Mouse (Mus musculus): Measurements from ENCODE around the gene Cdkn2b. TPM values are rescaled to one million over a fixed set of nuclear protein-coding genes. Genes with fewer than 3 reads are reported as not detected.

Gene Cdkn2b
- total RNA-seq, 2 experiments from 2014 or later = 0.91 to 1.6 TPM

- DNase-seq (ENCODE audit: extremely low spot score in 1 of 2, low spot score in 2 of 2) = no peak
- no peak overlapping the region for H3K4me3 ChIP-seq
- intact Hi-C loops (cut with DNase I) = no loop called here
- no peak overlapping the region for H3K27ac ChIP-seq
- TF ChIP-seq CTCF (IDR thresholded peaks at IDR 0.05) = no peak
These were observed 4.0 kb downstream of the Cdkn2b start for GRCm38 (mm10) chr4:89306798-89307365.

- intact Hi-C loops (cut with DNase I) = no loop called here
- Histone ChIP-seq H3K4me3 (no peak overlapping the region), H3K27ac (no peak overlapping the region)
- DNase-seq (ENCODE audit: extremely low spot score in 1 of 2, low spot score in 2 of 2) = no peak
- no peak for TF ChIP-seq CTCF (IDR thresholded peaks at IDR 0.05)
These were observed 5.1 kb downstream of the Cdkn2b start for GRCm38 (mm10) chr4:89305691-89306090.

GRCm38 (mm10) chr4:89303281-89303995 is 7.4 kb downstream of the Cdkn2b start:
- no peak for TF ChIP-seq CTCF (IDR thresholded peaks at IDR 0.05)
- intact Hi-C loops (cut with DNase I) = no loop called here
- H3K4me3 ChIP-seq = no peak overlapping the region
- no peak overlapping the region for H3K27ac ChIP-seq
- no peak for DNase-seq (ENCODE audit: extremely low spot score in 1 of 2, low spot score in 2 of 2)

GRCm38 (mm10) chr4:89302129-89302528 is 8.7 kb downstream of the Cdkn2b start:
- TF ChIP-seq CTCF (IDR thresholded peaks at IDR 0.05) = no peak
- intact Hi-C loops (cut with DNase I) = no loop called here

DNA sequence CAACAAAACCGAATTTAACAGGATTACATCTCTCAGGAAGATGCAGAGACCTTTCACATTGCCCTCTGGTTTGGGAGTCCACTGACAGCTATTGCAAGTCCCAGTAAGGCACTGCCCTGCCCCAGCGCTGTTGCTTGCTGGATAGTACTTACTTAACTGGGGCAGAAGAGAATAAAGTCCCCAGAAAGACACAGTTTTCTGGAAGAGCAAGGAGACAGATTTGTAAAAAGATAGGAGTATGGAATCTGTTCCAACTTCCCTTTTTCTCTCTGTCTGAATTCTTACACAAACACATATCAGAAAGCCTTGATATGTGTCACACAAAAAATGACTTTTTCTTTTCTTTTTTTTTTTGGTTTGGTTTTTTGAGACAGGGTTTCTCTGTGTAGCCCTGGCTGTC is 11.1 kb downstream of the Cdkn2b start:
- intact Hi-C loops (cut with DNase I) = no loop called here

More at GRCm38 (mm10) chr4:89302129-89302528, 8.7 kb downstream of the Cdkn2b start:
- Histone ChIP-seq H3K4me3 (no peak overlapping the region), H3K27ac (no peak overlapping the region)
- no peak for DNase-seq (ENCODE audit: extremely low spot score in 1 of 2, low spot score in 2 of 2)

GRCm38 (mm10) chr4:89295441-89296220 is 15.2 kb downstream of the Cdkn2b start:
- intact Hi-C loops (cut with DNase I) = loop anchor here (2.0 kb wide), 1 partner anchor 15 kb away; no protein-coding TSS in a partner anchor
- no peak overlapping the region for H3K27ac ChIP-seq
- TF ChIP-seq CTCF (IDR thresholded peaks at IDR 0.05) = no peak
- H3K4me3 ChIP-seq = peak overlapping the region; percentile 69
- DNase-seq (ENCODE audit: extremely low spot score in 1 of 2, low spot score in 2 of 2) = no peak

More for the DNA sequence above, 11.1 kb downstream of the Cdkn2b start:
- no peak for DNase-seq (ENCODE audit: extremely low spot score in 1 of 2, low spot score in 2 of 2)
- H3K4me3 ChIP-seq = no peak overlapping the region
- TF ChIP-seq CTCF (IDR thresholded peaks at IDR 0.05) = no peak
- H3K27ac ChIP-seq = no peak overlapping the region

GRCm38 (mm10) chr4:89294486-89295440 is 16.1 kb downstream of the Cdkn2b start, which contains the start of gene Cdkn2a:
Gene Cdkn2a (minus strand): TSS chr4:89294653.
- DNase-seq (ENCODE audit: extremely low spot score in 1 of 2, low spot score in 2 of 2) = peak; percentile 31 to 40
- intact Hi-C loops (cut with DNase I) = loop anchor here (2.0 to 5.0 kb wide), 2 partner anchors 14 to 228 kb away; no protein-coding TSS in a partner anchor
- Histone ChIP-seq H3K4me3 (peak within 1 kb of the TSS; percentile 69), H3K27ac (no peak within 1 kb of the TSS)
- TF ChIP-seq CTCF (IDR thresholded peaks at IDR 0.05) = peak; percentile 47

GRCm38 (mm10) chr4:89294091-89294485 is 16.8 kb downstream of the Cdkn2b start:
- TF ChIP-seq CTCF (IDR thresholded peaks at IDR 0.05) = no peak
- no peak overlapping the region for H3K27ac ChIP-seq
- no peak for DNase-seq (ENCODE audit: extremely low spot score in 1 of 2, low spot score in 2 of 2)
- peak overlapping the region; percentile 69 for H3K4me3 ChIP-seq
- intact Hi-C loops (cut with DNase I) = loop anchor here (2.0 to 5.0 kb wide), 2 partner anchors 13 to 228 kb away; no protein-coding TSS in a partner anchor

- intact Hi-C loops (cut with DNase I) = loop anchor here (5.0 kb wide), 1 partner anchor 229 kb away; no protein-coding TSS in a partner anchor
These were observed 17.3 kb downstream of the Cdkn2b start for GRCm38 (mm10) chr4:89293516-89293915.

GRCm38 (mm10) chr4:89289028-89289427 is 21.8 kb downstream of the Cdkn2b start:
- no peak for TF ChIP-seq CTCF (IDR thresholded peaks at IDR 0.05)
- H3K4me3 ChIP-seq = no peak overlapping the region
- no peak for DNase-seq (ENCODE audit: extremely low spot score in 1 of 2, low spot score in 2 of 2)
- H3K27ac ChIP-seq = no peak overlapping the region
- intact Hi-C loops (cut with DNase I) = no loop called here

More at GRCm38 (mm10) chr4:89293516-89293915, 17.3 kb downstream of the Cdkn2b start:
- Histone ChIP-seq H3K4me3 (no peak overlapping the region), H3K27ac (no peak overlapping the region)
- TF ChIP-seq CTCF (IDR thresholded peaks at IDR 0.05) = no peak
- no peak for DNase-seq (ENCODE audit: extremely low spot score in 1 of 2, low spot score in 2 of 2)

DNA sequence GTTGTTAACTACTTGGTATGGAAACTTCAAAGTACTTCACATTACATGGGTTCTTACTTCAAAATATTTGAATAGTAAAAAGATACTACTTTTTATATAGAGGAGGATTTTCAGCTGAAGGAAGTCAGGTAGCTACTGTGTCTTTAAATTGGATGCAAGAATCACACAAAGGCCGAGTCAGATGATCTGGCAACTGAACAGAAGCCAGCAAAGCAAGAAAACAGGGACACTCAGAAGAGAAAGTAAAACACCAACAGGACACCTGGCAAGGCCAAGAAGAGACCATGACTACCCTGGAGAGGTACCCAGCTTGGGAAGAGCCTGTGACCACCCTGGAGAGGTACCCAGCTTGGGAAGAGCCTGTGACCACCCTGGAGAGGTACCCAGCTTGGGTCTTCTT is 24.3 kb downstream of the Cdkn2b start:
- no peak overlapping the region for H3K4me3 ChIP-seq
- intact Hi-C loops (cut with DNase I) = no loop called here
- H3K27ac ChIP-seq = no peak overlapping the region
- DNase-seq (ENCODE audit: extremely low spot score in 1 of 2, low spot score in 2 of 2) = no peak
- TF ChIP-seq CTCF (IDR thresholded peaks at IDR 0.05) = no peak

All from left cerebral cortex, adult 2 months (tissue).